Mouse (Mus musculus) testis, adult 2 months (tissue): Measurements from ENCODE around the gene Adrb1.

ENCODE experiments used
- CTCF ChIP-seq: fragments of 200-500 bp; IDR thresholded peaks from 2 replicates; pipeline ENCODE4 v1.5.1; 2012; ENCODE audit warnings: low read depth, mild to moderate bottlenecking, inconsistent platforms, low read length, moderate library complexity; ENCODE audit not compliant: control insufficient read depth, insufficient read depth, insufficient replicate concordance
- POLR2A ChIP-seq: fragments of 200-500 bp; IDR thresholded peaks from 2 replicates; pipeline ENCODE4 v1.6.1; 2012; ENCODE audit warnings: low read depth, mild to moderate bottlenecking, inconsistent platforms, low read length, moderate library complexity; ENCODE audit not compliant: control insufficient read depth

- TF ChIP-seq CTCF, result no peak
- no peak for TF ChIP-seq POLR2A
These were observed 36.5 kb upstream of the Adrb1 start for GRCm38 (mm10) chr19:56685515-56685914.
